Comparison of ENCODE assay signal across 8 mouse cellular contexts in the genomic region with DNA sequence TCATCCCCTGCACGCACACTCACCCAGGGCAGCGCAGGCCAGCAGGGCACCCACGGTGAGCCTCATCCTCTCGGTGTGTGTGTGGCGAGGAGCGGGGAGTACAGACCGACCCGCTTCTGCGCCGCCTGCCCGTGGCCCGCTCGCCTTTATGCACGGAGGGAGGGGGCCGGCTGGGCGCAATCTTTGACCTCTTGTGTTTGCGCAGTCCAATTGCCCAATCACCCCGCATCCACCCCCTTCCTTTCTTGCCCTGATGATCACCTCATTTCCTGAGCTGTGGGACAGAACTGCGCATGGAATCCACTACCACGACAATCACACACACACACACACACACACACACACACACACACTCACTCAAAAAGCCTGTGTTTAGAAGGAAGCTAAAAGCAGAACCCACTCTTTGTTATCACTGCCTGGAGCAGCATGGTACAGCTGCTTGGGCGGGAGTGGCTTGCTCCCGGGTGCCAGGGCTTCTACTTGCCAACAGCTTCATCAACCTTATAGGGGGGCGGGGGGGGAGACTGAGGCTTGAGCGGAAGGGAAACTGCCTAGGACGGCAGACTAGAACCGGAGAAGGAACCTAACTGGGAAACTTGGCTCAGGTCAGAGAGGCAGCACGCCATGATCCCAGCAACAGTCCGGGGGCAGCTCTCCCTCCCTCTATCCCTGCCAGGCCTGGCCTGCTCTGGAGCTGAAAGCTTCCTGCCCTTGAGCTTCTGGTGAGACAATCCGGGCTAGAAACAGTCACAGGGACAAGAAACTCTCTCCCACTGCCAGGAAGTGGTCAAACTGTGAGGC. TPM values are rescaled to one million over a fixed set of nuclear protein-coding genes. Genes with fewer than 3 reads are reported as not detected.
DNase-seq lines count a peak whose midpoint lies in the region; ATAC-seq lines count a peak whose summit lies in the region.

A gene (minus strand): TSS at position 157 of the 801 bp plus-strand sequence.
A gene (minus strand): TSS at position 294 of the 801 bp plus-strand sequence.

- H3K4me2 ChIP-seq in hindbrain, embryonic 13.5 days, result peak within 1 kb of the TSS; percentile 41
- peak within 1 kb of the TSS; percentile 49 for H3K4me2 ChIP-seq in lung, embryonic 16.5 days (ENCODE audit: low read depth, low read length)

- peak within 1 kb of the TSS; percentile 70 for H3K27ac ChIP-seq in hindbrain, embryonic 13.5 days
- peak within 1 kb of the TSS; percentile 86 for H3K27ac ChIP-seq in lung, embryonic 16.5 days (ENCODE audit: low read length)

- ATAC-seq in hindbrain, embryonic 13.5 days (ENCODE audit: low FRiP score), result peak; percentile 60; the same call in 1 of the 2 replicates
- ATAC-seq in lung, embryonic 16.5 days (ENCODE audit: low read depth), result peak; percentile 68
- peak; percentile 75 for ATAC-seq in neutrophil, adult 5-6 weeks (ENCODE audit: extremely low read depth, insufficient number of reproducible peaks, low FRiP score, poor library complexity, severe bottlenecking)

- no peaks in the 10 kb centered on the region for H3K36me3 ChIP-seq in hindbrain, embryonic 13.5 days
- no peaks in the 10 kb centered on the region for H3K36me3 ChIP-seq in lung, embryonic 16.5 days (ENCODE audit: control insufficient read depth, insufficient read depth, low read length)

- 51% methylated on average over 28 of the region's 29 CpGs for WGBS in hindbrain, embryonic 13.5 days
- 29% methylated on average over 29 of the region's 29 CpGs for WGBS in lung, embryonic 16.5 days

- H3K9me3 ChIP-seq in hindbrain, embryonic 13.5 days, result no peaks in the 10 kb centered on the region
- no peaks in the 10 kb centered on the region for H3K9me3 ChIP-seq in lung, embryonic 16.5 days (ENCODE audit: control insufficient read depth, low read length)

- no peaks in the 10 kb centered on the region for H3K27me3 ChIP-seq in hindbrain, embryonic 13.5 days
- no peaks in the 10 kb centered on the region for H3K27me3 ChIP-seq in lung, embryonic 16.5 days (ENCODE audit: control insufficient read depth, insufficient read depth, low read depth, low read length)

- peaks cover 13% of the 10 kb centered on the region for H3K4me1 ChIP-seq in hindbrain, embryonic 13.5 days (replicated peaks)
- H3K4me1 ChIP-seq in lung, embryonic 16.5 days (replicated peaks; ENCODE audit: control insufficient read depth, insufficient read depth, low read length), result peaks cover 17% of the 10 kb centered on the region

- H3K4me3 ChIP-seq in hindbrain, embryonic 13.5 days, result no peak within 1 kb of the TSS
- H3K4me3 ChIP-seq in lung, embryonic 16.5 days (ENCODE audit: low read length), result peak within 1 kb of the TSS; percentile 23

- DNase-seq in Muller cell, postnatal 12 days (ENCODE audit: inconsistent ontology term), result peak; percentile 79
- peak; percentile 28 to 29 for DNase-seq in cerebellum, adult 18-20 months
- peak; percentile 30 to 60 for DNase-seq in frontal cortex, adult 2 months (ENCODE audit: extremely low spot score in 1 of 2, low spot score in 1 of 2)
- DNase-seq in layer of hippocampus, postnatal 14 days (ENCODE audit: low spot score in 2 of 2), result peak; percentile 26 to 36
- peak; percentile 40 for DNase-seq in urinary bladder, postnatal 25 days (ENCODE audit: low spot score)

- H3K9ac ChIP-seq in hindbrain, embryonic 13.5 days, result peak within 1 kb of the TSS; percentile 61
- peak within 1 kb of the TSS; percentile 60 for H3K9ac ChIP-seq in lung, embryonic 16.5 days (ENCODE audit: low read length)

RNA-seq across cellular contexts. Expression of the first gene that starts in this region (rescaled TPM):
- not detected in 2 replicates for polyA plus RNA-seq in frontal cortex, adult 2 months (2012; rRNA removed)
- 3.5 and 4.7 TPM in 2 replicates for polyA plus RNA-seq in hindbrain, embryonic 13.5 days (2015; fragmentation: Nextera tagmentation; extraction: Ambion mirVana)
- 1 to 10 TPM; 5.6 to 6.0 TPM for total RNA-seq in layer of hippocampus, postnatal 14 days (2021)
- polyA plus RNA-seq in lung, embryonic 16.5 days (2015; fragmentation: Nextera tagmentation; extraction: Ambion mirVana), result 0.50 and 5.7 TPM in 2 replicates
- total RNA-seq in neutrophil, adult 5-6 weeks (2017), result not detected in 2 replicates

RNA-seq across cellular contexts. Expression of the second gene that starts in this region (rescaled TPM):
- polyA plus RNA-seq in frontal cortex, adult 2 months (2012; rRNA removed), result 154 and 202 TPM in 2 replicates
- 33.0 and 34.3 TPM in 2 replicates for polyA plus RNA-seq in hindbrain, embryonic 13.5 days (2015; fragmentation: Nextera tagmentation; extraction: Ambion mirVana)
- total RNA-seq in layer of hippocampus, postnatal 14 days (2021), result 10 to 100 TPM; 62.7 to 63.9 TPM
- polyA plus RNA-seq in lung, embryonic 16.5 days (2015; fragmentation: Nextera tagmentation; extraction: Ambion mirVana), result 161 and 437 TPM in 2 replicates
- 152 and 164 TPM in 2 replicates for total RNA-seq in neutrophil, adult 5-6 weeks (2017)

Comparison
In these comparisons a context has a peak if more than half of its experiments do, and no peak if none do; other contexts are left out.
1. DNase-seq: peak in every context shown above with its lines; median percentile 79 in Muller cell, postnatal 12 days; 45 in frontal cortex, adult 2 months; 40 in urinary bladder, postnatal 25 days; 31 in layer of hippocampus, postnatal 14 days; 28 in cerebellum, adult 18-20 months.